Mouse (Mus musculus): Measurements from ENCODE around the gene Rasal2. TPM values are rescaled to one million over a fixed set of nuclear protein-coding genes. Genes with fewer than 3 reads are reported as not detected.

The Rasal2 gene
- polyA plus RNA-seq, 1 experiment: 4.1 TPM

DNA sequence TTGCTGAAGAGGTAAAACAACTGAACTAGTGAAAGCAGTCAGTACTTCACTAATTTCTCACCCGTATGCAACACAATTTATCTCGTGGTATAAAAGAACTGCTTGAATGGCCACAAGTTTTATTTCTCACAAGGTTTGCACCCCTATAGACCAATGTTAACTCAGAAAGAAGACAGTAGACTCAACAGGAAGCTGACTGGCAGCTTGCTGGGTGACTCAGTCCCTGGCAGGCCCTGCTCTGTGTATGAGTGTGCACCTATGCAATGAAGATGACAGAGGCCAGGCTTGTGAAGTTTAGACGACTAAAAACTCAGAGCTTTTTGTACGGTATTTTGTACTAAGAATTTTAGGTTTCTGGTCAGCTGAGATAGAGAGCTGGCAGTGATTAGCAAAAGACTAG, 180.0 kb downstream of the Rasal2 start:
- no peaks in the 10 kb centered on the region for H3K27me3 ChIP-seq (ENCODE audit: control insufficient read depth, insufficient read depth, insufficient read length)
- TF ChIP-seq MYOD1 (IDR thresholded peaks at IDR 0.05; ENCODE audit: control insufficient read depth in 1 of 3, insufficient read length in 2 of 3, low read depth in 2 of 3) (no peak), MYOG (IDR thresholded peaks at IDR 0.05; ENCODE audit: control insufficient read depth in 1 of 3, insufficient read depth in 1 of 3, insufficient read length in 2 of 3, low read depth in 2 of 3) (no peak), POLR2AphosphoS2 (IDR thresholded peaks at IDR 0.05; ENCODE audit: insufficient read length, low read depth) (no peak), MAX (IDR thresholded peaks at IDR 0.05; ENCODE audit: low read depth) (no peak), REST (IDR thresholded peaks at IDR 0.05; ENCODE audit: insufficient read depth, insufficient read length) (no peak), POLR2A (IDR thresholded peaks at IDR 0.05; ENCODE audit: insufficient read length, low read depth) (no peak), USF1 (IDR thresholded peaks at IDR 0.05; ENCODE audit: low read depth) (no peak), TCF12 (IDR thresholded peaks at IDR 0.05; ENCODE audit: insufficient read depth, poor library complexity, severe bottlenecking) (no peak), SRF (IDR thresholded peaks at IDR 0.05; ENCODE audit: control insufficient read depth, insufficient read length, low read depth) (no peak), TCF3 (IDR thresholded peaks at IDR 0.05; ENCODE audit: insufficient read length, low read depth) (no peak), E2F4 (IDR thresholded peaks at IDR 0.05; ENCODE audit: insufficient read depth) (no peak), CEBPB (IDR thresholded peaks at IDR 0.05; ENCODE audit: insufficient read depth, poor library complexity, severe bottlenecking) (no peak)

DNA sequence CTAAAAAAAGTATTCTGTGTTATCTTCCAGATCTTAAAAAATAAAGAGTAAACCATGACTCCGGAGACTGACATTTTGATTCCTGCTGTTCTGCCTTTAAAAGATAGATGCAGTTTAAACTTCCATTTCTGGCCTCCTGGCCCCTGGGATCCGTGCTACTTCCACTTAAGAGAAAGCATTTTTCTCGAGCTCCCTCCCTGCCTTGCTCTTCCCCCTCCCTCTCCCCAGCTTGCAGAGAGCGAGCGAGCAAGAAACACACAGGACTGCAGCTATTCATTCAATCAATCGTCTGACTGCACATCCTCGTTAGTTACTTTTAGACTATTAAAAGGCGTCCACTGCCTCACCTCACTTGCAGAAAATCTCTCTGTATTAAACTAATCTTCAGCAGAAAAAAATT, 181.4 kb downstream of the Rasal2 start:
- Histone ChIP-seq H3K27me3 (ENCODE audit: control insufficient read depth, insufficient read depth, insufficient read length) (no peaks in the 10 kb centered on the region), H3K4me3 (no peak overlapping the region), H3K36me3 (ENCODE audit: control insufficient read depth, insufficient read depth) (no peaks in the 10 kb centered on the region), H3K4me2 (ENCODE audit: low read depth) (no peak overlapping the region), H3K79me2 (ENCODE audit: control insufficient read depth, insufficient read depth) (no peaks in the 10 kb centered on the region), H3ac (ENCODE audit: control insufficient read depth, insufficient read length) (no peak overlapping the region)
- no peak for TF ChIP-seq TCF3 (IDR thresholded peaks at IDR 0.05; ENCODE audit: insufficient read length, low read depth)
- TF ChIP-seq E2F4 (IDR thresholded peaks at IDR 0.05; ENCODE audit: insufficient read depth): no peak
- TF ChIP-seq REST (IDR thresholded peaks at IDR 0.05; ENCODE audit: insufficient read depth, insufficient read length): no peak
- TF ChIP-seq MAX (IDR thresholded peaks at IDR 0.05; ENCODE audit: low read depth): no peak
- no peak for TF ChIP-seq POLR2AphosphoS2 (IDR thresholded peaks at IDR 0.05; ENCODE audit: insufficient read length, low read depth)
- no peak for TF ChIP-seq POLR2A (IDR thresholded peaks at IDR 0.05; ENCODE audit: insufficient read length, low read depth)
- no peak for TF ChIP-seq CEBPB (IDR thresholded peaks at IDR 0.05; ENCODE audit: insufficient read depth, poor library complexity, severe bottlenecking)
- TF ChIP-seq TCF12 (IDR thresholded peaks at IDR 0.05; ENCODE audit: insufficient read depth, poor library complexity, severe bottlenecking): no peak
- TF ChIP-seq MYOD1 (IDR thresholded peaks at IDR 0.05; ENCODE audit: control insufficient read depth in 1 of 3, insufficient read length in 2 of 3, low read depth in 2 of 3): no peak
- no peak for TF ChIP-seq SRF (IDR thresholded peaks at IDR 0.05; ENCODE audit: control insufficient read depth, insufficient read length, low read depth)
- TF ChIP-seq MYOG (IDR thresholded peaks at IDR 0.05; ENCODE audit: control insufficient read depth in 1 of 3, insufficient read depth in 1 of 3, insufficient read length in 2 of 3, low read depth in 2 of 3): no peak
- no peak for TF ChIP-seq USF1 (IDR thresholded peaks at IDR 0.05; ENCODE audit: low read depth)

More for the DNA sequence above, 180.0 kb downstream of the Rasal2 start:
- Histone ChIP-seq H3K4me2 (ENCODE audit: low read depth) (peak overlapping the region; percentile 52), H3ac (ENCODE audit: control insufficient read depth, insufficient read length) (no peak overlapping the region), H3K36me3 (ENCODE audit: control insufficient read depth, insufficient read depth) (no peaks in the 10 kb centered on the region), H3K79me2 (ENCODE audit: control insufficient read depth, insufficient read depth) (no peaks in the 10 kb centered on the region), H3K4me3 (no peak overlapping the region)

DNA sequence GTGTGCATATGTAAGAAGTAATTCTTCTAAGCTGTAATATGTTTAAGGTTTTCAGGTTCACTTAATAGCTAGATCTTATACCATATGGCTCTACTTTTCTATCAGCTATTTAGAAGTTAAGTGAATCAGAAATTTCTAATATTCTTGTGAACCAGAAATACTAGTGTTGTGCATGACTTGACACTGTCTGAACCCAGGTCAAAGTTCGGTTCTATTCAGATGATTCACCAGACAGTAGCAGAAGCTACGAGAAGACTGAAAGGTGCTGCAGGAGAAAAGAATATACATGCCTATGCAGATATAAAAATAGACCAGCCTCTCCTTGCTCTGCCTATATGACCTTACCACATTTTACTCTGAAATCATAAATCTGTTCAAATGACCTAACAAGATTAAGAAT, 182.0 kb downstream of the Rasal2 start:
- Histone ChIP-seq H3K27me3 (ENCODE audit: control insufficient read depth, insufficient read depth, insufficient read length) (no peaks in the 10 kb centered on the region), H3K4me3 (no peak overlapping the region), H3K79me2 (ENCODE audit: control insufficient read depth, insufficient read depth) (no peaks in the 10 kb centered on the region), H3K4me2 (ENCODE audit: low read depth) (no peak overlapping the region), H3ac (ENCODE audit: control insufficient read depth, insufficient read length) (no peak overlapping the region), H3K36me3 (ENCODE audit: control insufficient read depth, insufficient read depth) (no peaks in the 10 kb centered on the region)
- TF ChIP-seq POLR2AphosphoS2 (IDR thresholded peaks at IDR 0.05; ENCODE audit: insufficient read length, low read depth): no peak
- TF ChIP-seq MAX (IDR thresholded peaks at IDR 0.05; ENCODE audit: low read depth): no peak
- TF ChIP-seq SRF (IDR thresholded peaks at IDR 0.05; ENCODE audit: control insufficient read depth, insufficient read length, low read depth): no peak
- TF ChIP-seq REST (IDR thresholded peaks at IDR 0.05; ENCODE audit: insufficient read depth, insufficient read length): no peak
- TF ChIP-seq E2F4 (IDR thresholded peaks at IDR 0.05; ENCODE audit: insufficient read depth): no peak
- no peak for TF ChIP-seq MYOD1 (IDR thresholded peaks at IDR 0.05; ENCODE audit: control insufficient read depth in 1 of 3, insufficient read length in 2 of 3, low read depth in 2 of 3)
- TF ChIP-seq CEBPB (IDR thresholded peaks at IDR 0.05; ENCODE audit: insufficient read depth, poor library complexity, severe bottlenecking): no peak
- no peak for TF ChIP-seq TCF12 (IDR thresholded peaks at IDR 0.05; ENCODE audit: insufficient read depth, poor library complexity, severe bottlenecking)
- TF ChIP-seq USF1 (IDR thresholded peaks at IDR 0.05; ENCODE audit: low read depth): no peak
- TF ChIP-seq TCF3 (IDR thresholded peaks at IDR 0.05; ENCODE audit: insufficient read length, low read depth): no peak
- TF ChIP-seq MYOG (IDR thresholded peaks at IDR 0.05; ENCODE audit: control insufficient read depth in 1 of 3, insufficient read depth in 1 of 3, insufficient read length in 2 of 3, low read depth in 2 of 3): no peak
- no peak for TF ChIP-seq POLR2A (IDR thresholded peaks at IDR 0.05; ENCODE audit: insufficient read length, low read depth)

DNA sequence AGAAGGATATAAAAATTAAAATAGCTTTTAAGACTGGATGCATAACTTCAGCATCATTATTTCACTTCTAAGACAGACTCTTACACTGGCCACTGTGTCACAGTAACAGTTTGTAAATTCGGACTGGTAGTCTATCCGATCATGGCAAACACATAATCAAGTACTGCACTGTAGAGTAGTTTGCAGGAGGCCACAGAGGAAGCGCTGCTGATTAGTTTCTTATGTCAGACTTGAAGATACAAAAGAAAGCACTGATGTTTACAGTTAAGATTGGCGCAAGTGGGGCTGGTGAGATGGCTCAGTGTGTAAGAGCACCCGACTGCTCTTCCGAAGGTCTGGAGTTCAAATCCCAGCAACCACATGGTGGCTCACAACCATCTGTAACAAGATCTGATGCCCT, 187.4 kb downstream of the Rasal2 start:
- no peak overlapping the region for H3K4me3 ChIP-seq
- H3K27me3 ChIP-seq (ENCODE audit: control insufficient read depth, insufficient read depth, insufficient read length): no peaks in the 10 kb centered on the region
- H3K4me2 ChIP-seq (ENCODE audit: low read depth): no peak overlapping the region
- H3ac ChIP-seq (ENCODE audit: control insufficient read depth, insufficient read length): no peak overlapping the region
- H3K79me2 ChIP-seq (ENCODE audit: control insufficient read depth, insufficient read depth): no peaks in the 10 kb centered on the region
- TF ChIP-seq REST (IDR thresholded peaks at IDR 0.05; ENCODE audit: insufficient read depth, insufficient read length) (no peak), MYOD1 (IDR thresholded peaks at IDR 0.05; ENCODE audit: control insufficient read depth in 1 of 3, insufficient read length in 2 of 3, low read depth in 2 of 3) (no peak), SRF (IDR thresholded peaks at IDR 0.05; ENCODE audit: control insufficient read depth, insufficient read length, low read depth) (no peak), CEBPB (IDR thresholded peaks at IDR 0.05; ENCODE audit: insufficient read depth, poor library complexity, severe bottlenecking) (no peak), MAX (IDR thresholded peaks at IDR 0.05; ENCODE audit: low read depth) (no peak), POLR2AphosphoS2 (IDR thresholded peaks at IDR 0.05; ENCODE audit: insufficient read length, low read depth) (no peak), USF1 (IDR thresholded peaks at IDR 0.05; ENCODE audit: low read depth) (no peak), TCF12 (IDR thresholded peaks at IDR 0.05; ENCODE audit: insufficient read depth, poor library complexity, severe bottlenecking) (no peak), MYOG (IDR thresholded peaks at IDR 0.05; ENCODE audit: control insufficient read depth in 1 of 3, insufficient read depth in 1 of 3, insufficient read length in 2 of 3, low read depth in 2 of 3) (no peak), TCF3 (IDR thresholded peaks at IDR 0.05; ENCODE audit: insufficient read length, low read depth) (no peak), E2F4 (IDR thresholded peaks at IDR 0.05; ENCODE audit: insufficient read depth) (no peak), POLR2A (IDR thresholded peaks at IDR 0.05; ENCODE audit: insufficient read length, low read depth) (no peak)
- H3K36me3 ChIP-seq (ENCODE audit: control insufficient read depth, insufficient read depth): no peaks in the 10 kb centered on the region

Data from myocyte (in vitro differentiated cells).